Mouse (Mus musculus): ENCODE measurements around the gene Vmn1r173.
"Not testable (repeated sequence)": the region's sequence is repeated elsewhere in the genome, so short reads cannot be mapped to it uniquely, and the experiment has no call there.

The Vmn1r173 gene

DNA sequence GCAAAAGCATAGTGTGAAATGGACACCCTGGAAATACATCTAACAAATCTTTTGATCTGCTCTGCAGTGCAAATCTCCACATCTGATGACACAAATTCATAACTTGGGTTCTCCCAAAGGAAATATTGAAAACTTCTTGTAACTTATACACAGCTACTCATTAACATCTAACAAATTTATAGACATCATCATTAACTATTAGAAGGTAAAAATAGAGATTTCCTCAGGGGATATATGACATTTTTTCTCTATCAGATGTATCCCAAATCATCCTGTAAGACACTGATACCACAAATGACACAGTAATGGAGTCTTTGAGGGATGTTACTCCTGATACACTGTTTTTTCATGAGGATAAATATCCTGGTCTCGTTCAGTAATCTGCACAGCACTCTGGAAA, at the start of gene Vmn1r173:
Gene Vmn1r173, plus strand, starts transcription at position 301 of the 400 bp plus-strand sequence.
- DNase-seq (ENCODE audit: extremely low spot score): not testable (repeated sequence)

DNA sequence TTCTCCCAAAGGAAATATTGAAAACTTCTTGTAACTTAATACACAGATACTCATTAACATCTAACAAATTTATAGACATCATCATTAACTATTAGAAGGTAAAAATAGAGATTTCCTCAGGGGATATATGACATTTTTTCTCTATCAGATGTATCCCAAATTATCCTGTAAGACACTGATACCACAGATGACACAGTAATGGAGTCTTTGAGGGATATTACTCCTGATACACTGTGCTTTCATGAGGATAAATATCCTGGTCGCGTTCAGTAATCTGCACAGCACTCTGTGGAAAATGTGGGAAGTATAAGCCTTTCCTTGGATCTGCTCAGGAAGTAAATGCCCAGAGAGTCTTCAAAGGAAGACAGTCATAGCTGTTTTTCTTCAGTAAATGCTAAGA, 42.5 kb upstream of the Vmn1r173 start, which contains the start of gene Vmn1r172:
Gene Vmn1r172, plus strand, starts transcription at position 301 of the 400 bp plus-strand sequence.
- no peak for DNase-seq (ENCODE audit: extremely low spot score)

DNA sequence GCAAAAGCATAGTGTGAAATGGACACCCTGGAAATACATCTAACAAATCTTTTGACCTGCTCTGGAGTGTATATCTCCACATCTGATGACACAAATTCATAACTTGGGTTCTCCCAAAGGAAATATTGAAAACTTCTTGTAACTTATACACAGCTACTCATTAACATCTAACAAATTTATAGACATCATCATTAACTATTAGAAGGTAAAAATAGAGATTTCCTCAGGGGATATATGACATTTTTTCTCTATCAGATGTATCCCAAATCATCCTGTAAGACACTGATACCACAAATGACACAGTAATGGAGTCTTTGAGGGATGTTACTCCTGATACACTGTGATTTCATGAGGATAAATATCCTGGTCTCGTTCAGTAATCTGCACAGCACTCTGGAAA, 51.5 kb downstream of the Vmn1r173 start, which contains the start of gene Vmn1r174:
Gene Vmn1r174, plus strand, starts transcription at position 301 of the 400 bp plus-strand sequence.
- not testable (repeated sequence) for DNase-seq (ENCODE audit: extremely low spot score)

All from embryo, embryonic 9.5 days (tissue).